Mouse (Mus musculus): Measurements from ENCODE around the gene Plk5.

Plk5 gene

DNA sequence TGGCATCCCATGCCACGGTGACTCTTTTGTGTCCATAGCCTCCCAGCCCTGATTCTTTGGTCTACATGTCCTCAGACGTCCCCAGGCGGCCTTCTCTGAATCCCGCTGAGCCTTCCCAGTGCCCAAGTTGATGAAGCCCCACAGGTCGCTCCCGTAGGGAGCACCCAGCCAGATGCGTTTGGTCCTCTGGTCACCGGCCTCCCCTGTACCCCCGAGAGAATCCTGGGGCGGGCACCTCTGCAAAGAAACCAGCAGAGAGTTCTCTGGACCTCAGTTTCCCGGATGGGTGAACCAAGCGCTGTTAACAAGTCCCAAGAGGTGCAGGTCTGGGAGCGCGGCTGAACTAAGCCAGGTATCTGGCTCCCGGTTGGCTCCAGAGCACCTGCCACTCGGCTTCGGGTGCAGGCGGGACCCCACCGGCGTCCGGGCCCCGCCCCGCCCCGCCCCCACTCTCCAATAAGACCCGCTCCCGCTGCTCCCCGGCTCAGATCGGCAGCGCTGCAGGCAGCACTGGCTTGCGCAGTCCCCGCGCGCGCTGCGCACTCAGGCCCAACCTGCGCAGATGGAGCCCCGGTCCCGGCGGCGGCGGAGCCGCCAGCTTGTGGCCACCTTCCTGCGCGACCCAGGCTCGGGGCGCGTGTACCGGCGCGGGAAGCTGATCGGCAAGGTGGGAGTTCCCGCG lies at the start of gene Plk5:
Gene Plk5, plus strand, starts transcription at position 459 of the 682 bp plus-strand sequence.
- no peak for DNase-seq (ENCODE audit: low spot score)

- no peak for DNase-seq (ENCODE audit: low spot score)
Observed at GRCm38 (mm10) chr10:80311560-80311959, 44.7 kb upstream of the Plk5 start.

- no peak for DNase-seq (ENCODE audit: low spot score)
Observed at GRCm38 (mm10) chr10:80312586-80313504, 43.4 kb upstream of the Plk5 start.

- no peak for DNase-seq (ENCODE audit: low spot score)
Observed at GRCm38 (mm10) chr10:80313627-80314201, 42.5 kb upstream of the Plk5 start.

GRCm38 (mm10) chr10:80314494-80315001 lies 41.7 kb upstream of the Plk5 start:
- DNase-seq (ENCODE audit: low spot score): no peak

DNA sequence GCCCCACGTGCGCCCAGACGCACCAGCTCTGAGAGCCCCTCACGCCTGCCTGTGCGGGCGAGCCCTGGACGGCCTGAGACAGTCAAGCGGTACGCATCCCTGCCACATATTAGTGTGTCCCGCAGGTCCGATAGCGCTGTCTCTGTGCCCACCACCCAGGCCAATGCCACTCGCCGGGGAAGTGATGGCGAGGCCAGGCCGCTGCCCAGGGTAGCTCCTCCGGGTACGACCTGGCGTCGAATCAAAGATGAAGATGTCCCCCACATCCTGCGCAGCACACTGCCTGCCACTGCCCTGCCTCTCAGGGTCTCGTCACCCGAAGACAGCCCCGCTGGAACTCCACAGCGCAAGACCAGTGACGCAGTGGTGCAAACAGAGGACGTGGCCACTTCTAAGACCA lies 40.9 kb upstream of the Plk5 start:
- DNase-seq (ENCODE audit: low spot score): no peak

DNA sequence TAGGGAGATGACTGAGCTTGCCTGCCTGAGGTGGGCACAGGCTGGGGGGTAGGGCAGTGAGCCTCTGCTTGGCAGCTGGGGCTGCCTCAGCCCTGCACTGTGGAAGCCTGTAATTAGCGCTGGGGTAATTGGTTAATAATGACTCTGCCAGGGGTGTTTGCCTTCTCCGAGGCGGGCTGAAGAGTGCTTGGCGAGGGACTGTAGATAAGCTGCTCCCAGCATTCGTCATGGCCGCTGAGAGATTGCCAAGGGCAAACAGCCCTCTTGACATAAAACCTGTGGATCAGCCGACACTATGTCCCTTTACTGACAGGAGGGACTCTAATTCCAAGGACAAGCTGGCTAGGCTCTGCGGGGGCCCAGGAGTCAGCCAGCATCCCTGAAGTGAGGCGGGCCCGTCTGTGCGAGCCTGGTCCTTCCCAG lies 39.9 kb upstream of the Plk5 start:
- DNase-seq (ENCODE audit: low spot score): no peak

DNA sequence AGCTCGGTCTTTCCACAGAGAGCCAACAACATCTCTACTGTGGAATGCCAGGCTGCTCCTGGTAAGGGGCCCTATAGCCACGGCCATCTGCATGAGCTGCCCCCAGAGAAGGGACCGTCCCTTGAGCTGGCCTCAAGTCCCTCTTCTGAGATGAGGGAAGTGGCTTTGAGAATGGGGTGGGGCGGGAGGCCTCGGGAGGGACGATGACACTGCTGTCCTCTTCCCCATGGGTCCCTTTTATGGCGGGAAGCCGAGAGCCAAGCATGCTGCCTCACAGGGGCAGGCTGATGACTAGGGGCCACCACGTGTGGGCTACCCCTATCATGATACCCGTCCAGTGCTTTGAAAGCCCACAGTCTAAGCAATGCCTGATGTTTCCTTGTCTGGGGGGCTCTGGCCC lies 39.2 kb upstream of the Plk5 start:
- no peak for DNase-seq (ENCODE audit: low spot score)

DNA sequence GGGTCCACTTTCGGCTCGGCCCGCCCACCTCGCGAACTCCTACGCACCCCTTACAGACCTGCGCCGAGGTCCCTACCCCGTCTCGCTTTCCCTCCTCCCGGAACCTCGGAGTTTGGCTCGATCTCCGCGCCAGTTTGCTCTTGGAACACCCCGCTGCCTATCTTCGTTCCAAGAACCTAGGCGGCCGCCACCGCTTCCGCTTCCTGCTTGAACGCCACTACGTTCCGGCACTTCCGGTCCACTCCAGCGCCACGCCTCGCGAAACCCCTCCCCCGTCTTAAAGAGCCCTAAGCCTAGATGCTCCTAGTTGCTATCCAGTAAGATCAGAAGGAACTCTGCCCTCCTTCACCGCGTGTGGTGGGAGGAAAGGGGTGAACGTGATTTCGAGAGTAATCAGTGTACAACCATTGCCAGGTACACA lies 35.9 kb upstream of the Plk5 start, which contains the start of gene 2310011J03Rik:
Gene 2310011J03Rik, minus strand, starts transcription at position 198 of the 421 bp plus-strand sequence.
- peak; percentile 90 for DNase-seq (ENCODE audit: low spot score)

GRCm38 (mm10) chr10:80321014-80321669 lies 35.1 kb upstream of the Plk5 start:
- no peak for DNase-seq (ENCODE audit: low spot score)

DNA sequence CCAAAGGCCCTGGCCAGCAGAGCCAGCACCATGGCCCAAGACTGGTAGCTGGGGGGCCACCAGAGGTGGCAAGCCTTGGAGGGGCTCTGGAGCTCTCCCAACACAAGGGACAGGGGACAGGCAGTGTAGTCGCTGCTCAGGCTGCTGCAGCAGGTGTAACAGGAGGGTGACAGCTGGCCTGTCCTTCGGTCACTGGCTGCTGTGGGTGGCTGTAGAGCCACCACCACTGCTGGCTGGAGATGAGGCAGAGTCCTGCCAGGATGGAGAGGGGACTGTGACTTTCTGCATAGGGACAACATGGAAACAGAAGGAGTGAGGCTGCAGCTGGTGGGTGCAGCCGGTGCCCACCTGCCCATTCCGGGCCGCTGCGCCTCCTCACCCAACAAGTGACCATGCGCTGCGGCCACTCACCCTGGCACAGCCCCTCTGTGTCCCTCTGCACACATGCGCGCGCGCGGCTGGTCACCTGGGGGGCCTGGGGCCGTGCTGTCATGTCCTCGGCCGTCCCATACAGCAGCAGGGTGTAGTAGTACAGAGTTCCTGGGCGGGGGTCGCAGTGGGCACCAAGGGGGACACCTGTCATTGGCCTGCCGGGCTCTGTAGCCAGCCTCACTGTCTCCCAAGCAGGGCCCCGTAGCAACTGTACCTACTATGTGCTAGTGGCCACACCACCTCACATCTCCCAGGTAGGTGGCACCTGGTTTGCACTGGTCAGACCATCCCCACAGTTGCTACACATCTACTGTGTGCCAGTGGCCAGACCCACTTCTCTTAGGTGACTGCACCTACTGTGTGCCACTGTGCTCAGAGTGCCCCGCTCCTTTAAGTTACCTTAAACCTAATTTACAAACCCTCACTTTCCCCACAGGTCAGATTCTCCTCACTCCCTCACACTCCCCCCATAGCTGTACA lies 34.3 kb upstream of the Plk5 start:
- DNase-seq (ENCODE audit: low spot score): no peak

- DNase-seq (ENCODE audit: low spot score): no peak
Observed at GRCm38 (mm10) chr10:80322811-80323211, 33.4 kb upstream of the Plk5 start.

DNA sequence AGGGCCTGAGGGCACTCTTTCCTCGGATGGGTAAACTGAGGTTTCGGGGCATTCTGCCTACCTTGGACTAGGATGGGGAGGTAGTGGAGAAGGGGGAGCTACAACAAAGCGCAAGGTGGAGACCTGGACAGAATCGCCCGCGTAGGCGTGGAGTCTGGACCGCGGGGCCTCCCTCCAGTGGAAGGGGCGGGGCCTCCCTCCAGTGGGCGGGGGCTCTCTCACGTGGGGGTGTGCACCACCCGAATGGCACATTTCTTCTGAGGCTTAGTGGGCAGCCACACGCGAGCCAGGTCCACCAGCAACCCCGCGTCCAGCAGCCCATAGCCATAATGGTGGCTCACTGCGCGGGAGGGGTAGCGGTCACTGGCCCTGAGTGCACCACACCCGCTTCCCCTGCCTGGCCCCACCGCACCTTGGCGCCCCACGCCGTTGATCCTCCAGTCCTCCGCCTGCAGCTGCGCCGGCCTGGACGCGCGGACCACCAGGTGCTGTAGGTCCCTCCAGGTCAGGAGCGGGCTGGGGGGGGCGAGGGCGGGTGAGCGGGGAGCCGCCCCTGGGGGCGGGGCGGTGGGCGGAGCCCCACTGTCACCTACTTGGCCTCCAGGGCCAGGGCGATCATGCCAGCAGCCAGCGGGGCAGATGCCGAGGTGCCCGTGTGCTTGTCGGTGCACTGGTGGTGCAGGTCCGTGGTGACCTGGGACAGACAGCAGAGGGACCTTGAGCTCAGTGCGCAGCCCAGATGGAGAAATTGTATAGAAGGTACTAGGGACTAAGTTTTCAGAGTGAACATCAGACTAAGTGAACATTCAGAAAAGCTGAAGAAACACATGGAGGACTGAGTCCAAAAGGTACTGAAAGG lies 32.8 kb upstream of the Plk5 start:
- peak; percentile 80 for DNase-seq (ENCODE audit: low spot score)

- no peak for DNase-seq (ENCODE audit: low spot score)
Observed at GRCm38 (mm10) chr10:80324120-80325037, 31.9 kb upstream of the Plk5 start.

DNA sequence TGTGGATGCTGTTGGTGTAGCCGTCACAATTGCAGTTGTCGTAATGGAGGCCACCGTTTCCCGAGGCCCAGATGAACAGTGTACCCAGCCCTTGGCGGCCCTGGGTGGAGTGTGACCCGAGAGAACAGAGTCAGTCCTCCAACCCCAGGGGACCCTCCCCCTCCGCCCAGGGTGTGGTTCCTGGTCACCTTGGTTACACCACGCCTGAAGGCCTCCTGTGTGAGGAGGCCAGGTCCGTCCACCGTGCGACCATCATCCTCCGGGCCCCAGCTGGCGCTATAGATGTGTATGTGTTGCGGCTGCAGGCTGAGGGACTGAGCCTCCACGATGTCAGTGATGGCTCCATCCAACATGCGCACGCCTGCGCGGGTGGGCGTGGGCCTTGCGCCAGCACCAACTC lies 31.2 kb upstream of the Plk5 start:
- no peak for DNase-seq (ENCODE audit: low spot score)

GRCm38 (mm10) chr10:80329273-80330081 lies 26.8 kb upstream of the Plk5 start, which contains the start of the genes Pcsk4 and Reep6:
Gene Pcsk4 (minus strand): TSS chr10:80329498.
Gene Reep6 (plus strand): TSS chr10:80329953.
- DNase-seq (ENCODE audit: low spot score): peak; percentile 99

- DNase-seq (ENCODE audit: low spot score): no peak
Observed at GRCm38 (mm10) chr10:80330084-80330483, 26.2 kb upstream of the Plk5 start.

DNA sequence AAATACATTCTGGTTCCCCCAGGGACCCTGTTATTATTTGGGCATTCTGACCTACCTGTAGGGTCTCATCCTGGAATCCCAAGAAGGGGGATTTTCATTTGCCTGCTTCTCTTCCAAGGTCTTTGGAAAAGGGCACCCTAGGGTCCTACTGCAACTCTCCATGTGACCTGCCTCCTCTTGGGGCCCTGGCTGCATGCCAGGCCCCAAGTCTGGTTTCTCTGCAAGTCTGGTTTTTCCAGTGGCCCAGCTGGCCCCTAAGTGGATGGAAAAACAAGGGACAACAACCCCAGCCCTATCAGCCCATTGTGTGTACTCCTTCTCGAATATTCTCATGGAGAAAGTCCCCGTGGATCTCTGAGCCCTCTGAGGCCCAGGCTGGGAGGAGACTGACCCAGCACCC lies 25.4 kb upstream of the Plk5 start:
- DNase-seq (ENCODE audit: low spot score): no peak
